Comparison of ENCODE assay signal across 26 mouse cellular contexts in the genomic region with DNA sequence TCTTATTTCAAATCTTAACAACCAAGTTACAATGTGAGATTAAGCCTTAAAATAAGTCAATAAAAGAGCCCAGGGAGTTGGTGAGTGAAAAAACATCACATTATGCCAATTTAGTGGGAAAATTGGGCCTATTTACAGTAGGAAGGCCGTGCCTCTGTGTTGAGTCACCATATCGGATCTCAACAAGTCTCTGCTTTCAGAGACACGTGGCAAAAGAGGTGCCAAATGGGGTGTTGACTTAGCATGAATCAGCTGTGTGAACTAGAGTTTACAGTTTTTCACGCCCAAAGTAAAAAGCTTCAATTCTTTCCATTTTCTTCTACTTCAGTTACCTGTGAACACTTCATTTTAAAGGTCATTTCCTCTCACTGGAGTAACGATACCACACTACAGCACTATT. TPM values are rescaled to one million over a fixed set of nuclear protein-coding genes. Genes with fewer than 3 reads are reported as not detected.
DNase-seq lines count a peak whose midpoint lies in the region; ATAC-seq and TF ChIP-seq lines count a peak whose summit lies in the region.
"Had no signal": no experiment of that assay in that cellular context is flagged by ENCODE, and none has a peak within 500 bp of the region (broad histone marks: within the 10 kb centered on the region; RNA-seq: fewer than 3 reads in every experiment).

No protein-coding gene starts in this region.

- peak; percentile 60 for DNase-seq in urinary bladder, postnatal 14 days (ENCODE audit: low spot score)
- DNase-seq in urinary bladder, postnatal 4 days (ENCODE audit: low spot score in 2 of 2) = no peak
- DNase-seq in NIH3T3 (ENCODE audit: low read depth) = peak; percentile 86
- DNase-seq in stomach, postnatal 0 days (ENCODE audit: low spot score) = peak; percentile 63
- no peak for DNase-seq in thymus, postnatal 14 days
- no peak for DNase-seq in kidney, postnatal 25 days
- DNase-seq: adrenal gland, postnatal 10 days; cerebellum, adult 9-10 months; forebrain, postnatal 0 days; heart, postnatal 4 days; kidney, postnatal 4 days; layer of hippocampus, adult 9-11 months; lung, postnatal 36 days; midbrain, embryonic 14.5 days; right cerebral cortex, postnatal 25 days; thymus, adult 2 months had no signal

- peak; percentile 82 for ATAC-seq in stomach, postnatal 0 days (ENCODE audit: low FRiP score, low TSS enrichment)
- no peak for ATAC-seq in hindbrain, embryonic 12.5 days (ENCODE audit: low FRiP score)
- ATAC-seq: activated CD4-positive, CD25-positive, alpha-beta regulatory T cell, adult 4 months; forebrain, postnatal 0 days; hindbrain, postnatal 0 days; intestine, embryonic 16.5 days; liver, embryonic 12.5 days had no signal

- H3K4me1 ChIP-seq in embryonic fibroblast, embryonic 13.5 days (ENCODE audit: control insufficient read depth, insufficient read depth, low read length) = peaks cover 8% of the 10 kb centered on the region
- no peaks in the 10 kb centered on the region for H3K4me1 ChIP-seq in stomach, postnatal 0 days (replicated peaks; ENCODE audit: control insufficient read depth, insufficient read depth)
- H3K4me1 ChIP-seq in hindbrain, embryonic 12.5 days = no peaks in the 10 kb centered on the region
- H3K4me1 ChIP-seq: kidney, embryonic 15.5 days; limb, embryonic 13.5 days; liver, embryonic 12.5 days; neural tube, embryonic 12.5 days; stomach, embryonic 15.5 days had no signal

- TF ChIP-seq POLR2A in embryonic fibroblast, embryonic 13.5 days (IDR thresholded peaks at IDR 0.05; ENCODE audit: low read depth, low read length) = no peak

- TF ChIP-seq EP300 in stomach, postnatal 0 days (optimal IDR thresholded peaks at IDR 0.05) = no peak

- H3K9me3 ChIP-seq in stomach, postnatal 0 days (ENCODE audit: control insufficient read depth, low read length) = no peaks in the 10 kb centered on the region
- no peaks in the 10 kb centered on the region for H3K9me3 ChIP-seq in hindbrain, embryonic 12.5 days (replicated peaks)
- H3K9me3 ChIP-seq: kidney, embryonic 15.5 days; limb, embryonic 13.5 days; liver, embryonic 12.5 days; neural tube, embryonic 12.5 days; stomach, embryonic 15.5 days had no signal

- TF ChIP-seq CTCF in embryonic fibroblast, embryonic 13.5 days (IDR thresholded peaks at IDR 0.05; ENCODE audit: borderline replicate concordance, insufficient read depth, low read length) = no peak
- no peak for TF ChIP-seq CTCF in stomach, postnatal 0 days (IDR thresholded peaks at IDR 0.05; ENCODE audit: low read depth)

- no peak overlapping the region for H3K9ac ChIP-seq in stomach, postnatal 0 days (ENCODE audit: low read length)
- H3K9ac ChIP-seq in hindbrain, embryonic 12.5 days = no peak overlapping the region
- H3K9ac ChIP-seq: forebrain, postnatal 0 days; kidney, embryonic 15.5 days; limb, embryonic 13.5 days; liver, embryonic 12.5 days; neural tube, embryonic 12.5 days; stomach, embryonic 15.5 days had no signal

- no peak overlapping the region for H3K4me2 ChIP-seq in stomach, postnatal 0 days (replicated peaks; ENCODE audit: low read depth)
- no peak overlapping the region for H3K4me2 ChIP-seq in hindbrain, embryonic 12.5 days (replicated peaks)
- H3K4me2 ChIP-seq: kidney, embryonic 15.5 days; limb, embryonic 13.5 days; liver, embryonic 12.5 days; neural tube, embryonic 12.5 days; stomach, embryonic 15.5 days had no signal

- no peaks in the 10 kb centered on the region for H3K27me3 ChIP-seq in stomach, postnatal 0 days (ENCODE audit: control insufficient read depth, insufficient read depth, low read length)
- no peaks in the 10 kb centered on the region for H3K27me3 ChIP-seq in hindbrain, embryonic 12.5 days
- H3K27me3 ChIP-seq: kidney, embryonic 15.5 days; limb, embryonic 13.5 days; liver, embryonic 12.5 days; neural tube, embryonic 12.5 days; stomach, embryonic 15.5 days had no signal

- H3K27ac ChIP-seq in embryonic fibroblast, embryonic 13.5 days (ENCODE audit: insufficient read depth, low read length) = peak overlapping the region; percentile 69
- no peak overlapping the region for H3K27ac ChIP-seq in stomach, postnatal 0 days (replicated peaks)
- H3K27ac ChIP-seq in hindbrain, embryonic 12.5 days = no peak overlapping the region
- H3K27ac ChIP-seq: hindbrain, postnatal 0 days; kidney, embryonic 15.5 days; limb, embryonic 13.5 days; liver, embryonic 12.5 days; neural tube, embryonic 12.5 days; stomach, embryonic 15.5 days had no signal

- H3K36me3 ChIP-seq in stomach, postnatal 0 days (ENCODE audit: control insufficient read depth, insufficient read depth, low read length) = no peaks in the 10 kb centered on the region
- no peaks in the 10 kb centered on the region for H3K36me3 ChIP-seq in hindbrain, embryonic 12.5 days
- H3K36me3 ChIP-seq: kidney, embryonic 15.5 days; limb, embryonic 13.5 days; liver, embryonic 12.5 days; neural tube, embryonic 12.5 days; stomach, embryonic 15.5 days had no signal

- WGBS in stomach, postnatal 0 days = 42% methylated on average over 5 of the region's 5 CpGs
- WGBS in hindbrain, embryonic 12.5 days = 68% methylated on average over 5 of the region's 5 CpGs

- H3K4me3 ChIP-seq in embryonic fibroblast, embryonic 13.5 days (ENCODE audit: insufficient read depth, low read length) = no peak overlapping the region
- H3K4me3 ChIP-seq in stomach, postnatal 0 days (ENCODE audit: low read depth, low read length) = no peak overlapping the region
- H3K4me3 ChIP-seq in hindbrain, embryonic 12.5 days = no peak overlapping the region
- H3K4me3 ChIP-seq: kidney, embryonic 15.5 days; limb, embryonic 13.5 days; liver, embryonic 12.5 days; neural tube, embryonic 12.5 days; stomach, embryonic 15.5 days had no signal

RNA-seq across cellular contexts. Expression of a gene that starts 35.2 kb away (rescaled TPM):
- 427 and 623 TPM in 2 replicates for polyA plus RNA-seq in embryonic fibroblast, embryonic 13.5 days (2011; ENCODE audit: insufficient read length, low read depth, missing spikeins)
- polyA plus RNA-seq in stomach, postnatal 0 days (2015; fragmentation: Nextera tagmentation; extraction: Ambion mirVana) = 32.1 and 33.5 TPM in 2 replicates
- 42.9 and 43.1 TPM in 2 replicates for polyA plus RNA-seq in hindbrain, embryonic 12.5 days (2016; fragmentation: Nextera tagmentation; extraction: Ambion mirVana)

RNA-seq across cellular contexts. Expression of a gene that starts 56.8 kb away (rescaled TPM):
- 96.4 and 104 TPM in 2 replicates for polyA plus RNA-seq in embryonic fibroblast, embryonic 13.5 days (2011; ENCODE audit: insufficient read length, low read depth, missing spikeins)
- polyA plus RNA-seq in stomach, postnatal 0 days (2015; fragmentation: Nextera tagmentation; extraction: Ambion mirVana) = 79.8 and 83.1 TPM in 2 replicates
- polyA plus RNA-seq in hindbrain, embryonic 12.5 days (2016; fragmentation: Nextera tagmentation; extraction: Ambion mirVana) = 126 and 128 TPM in 2 replicates

RNA-seq across cellular contexts. Expression of a gene that starts 57.1 kb away (rescaled TPM):
- 30.9 and 42.8 TPM in 2 replicates for polyA plus RNA-seq in embryonic fibroblast, embryonic 13.5 days (2011; ENCODE audit: insufficient read length, low read depth, missing spikeins)
- 7.9 and 11.5 TPM in 2 replicates for polyA plus RNA-seq in stomach, postnatal 0 days (2015; fragmentation: Nextera tagmentation; extraction: Ambion mirVana)
- 34.3 and 36.9 TPM in 2 replicates for polyA plus RNA-seq in hindbrain, embryonic 12.5 days (2016; fragmentation: Nextera tagmentation; extraction: Ambion mirVana)

Comparison
In these comparisons a context has a peak if more than half of its experiments do, and no peak if none do; other contexts are left out.
1. DNase-seq: peak in urinary bladder, postnatal 14 days (single experiment), NIH3T3 (single experiment) and stomach, postnatal 0 days (single experiment); none in urinary bladder, postnatal 4 days (0 of 2), thymus, postnatal 14 days (single experiment) and kidney, postnatal 25 days (0 of 2).